Mouse (Mus musculus) mature B cell (primary cell): ENCODE data around the gene Glyatl3.

ENCODE experiments used
- in situ Hi-C: fragments of 300-500 bp; cut with MboI; formaldehyde crosslinking; loops from 2 replicates; pipeline ENCODE4 v1.14.3; 2019

Gene Glyatl3

GRCm38 (mm10) chr17:40914250-40914649, at the start of gene Glyatl3:
TSS of gene Glyatl3 (minus strand) at chr17:40914350.
- in situ Hi-C loops = no loop called here

GRCm38 (mm10) chr17:40948518-40948917, 34.4 kb upstream of the Glyatl3 start:
- in situ Hi-C loops = no loop called here

GRCm38 (mm10) chr17:40934420-40935231, 20.5 kb upstream of the Glyatl3 start, which contains the start of the genes Mut and Cenpq:
TSS of gene Mut (plus strand) at chr17:40934685.
TSS of gene Cenpq (minus strand) at chr17:40935047.
- in situ Hi-C loops = no loop called here

- in situ Hi-C loops = no loop called here
These were observed 19.8 kb upstream of the Glyatl3 start for GRCm38 (mm10) chr17:40933985-40934384.

GRCm38 (mm10) chr17:40915499-40915898, 1.3 kb upstream of the Glyatl3 start:
- in situ Hi-C loops = no loop called here

GRCm38 (mm10) chr17:40904721-40905154, 9.4 kb downstream of the Glyatl3 start:
- in situ Hi-C loops = no loop called here

- in situ Hi-C loops = no loop called here
These were observed 10.0 kb downstream of the Glyatl3 start for GRCm38 (mm10) chr17:40904056-40904597.

GRCm38 (mm10) chr17:40903345-40903744, 10.8 kb downstream of the Glyatl3 start:
- in situ Hi-C loops = no loop called here

- in situ Hi-C loops = no loop called here
These were observed 14.3 kb downstream of the Glyatl3 start for GRCm38 (mm10) chr17:40899783-40900363.

- in situ Hi-C loops = no loop called here
These were observed 17.3 kb downstream of the Glyatl3 start for GRCm38 (mm10) chr17:40896863-40897262.

- in situ Hi-C loops = no loop called here
These were observed 26.2 kb downstream of the Glyatl3 start for GRCm38 (mm10) chr17:40887849-40888536.

- in situ Hi-C loops = no loop called here
These were observed 29.0 kb downstream of the Glyatl3 start for GRCm38 (mm10) chr17:40885155-40885554.

- in situ Hi-C loops = no loop called here
These were observed 32.0 kb downstream of the Glyatl3 start for GRCm38 (mm10) chr17:40882172-40882571.

GRCm38 (mm10) chr17:40879924-40880691, 34.0 kb downstream of the Glyatl3 start, which contains the start of gene 9130008F23Rik:
TSS of gene 9130008F23Rik (minus strand) at chr17:40880559.
- in situ Hi-C loops = no loop called here

- in situ Hi-C loops = no loop called here
These were observed 34.6 kb downstream of the Glyatl3 start for GRCm38 (mm10) chr17:40879528-40879923.

- in situ Hi-C loops = no loop called here
These were observed 36.4 kb downstream of the Glyatl3 start for GRCm38 (mm10) chr17:40877741-40878140.

- in situ Hi-C loops = no loop called here
These were observed 38.6 kb downstream of the Glyatl3 start for GRCm38 (mm10) chr17:40875568-40875967.

GRCm38 (mm10) chr17:40874701-40875100, 39.4 kb downstream of the Glyatl3 start:
- in situ Hi-C loops = no loop called here

- in situ Hi-C loops = no loop called here
These were observed 40.6 kb downstream of the Glyatl3 start for GRCm38 (mm10) chr17:40873582-40874011.

GRCm38 (mm10) chr17:40872626-40873025, 41.5 kb downstream of the Glyatl3 start:
- in situ Hi-C loops = no loop called here
